Mouse (Mus musculus) spleen, postnatal 14 days (tissue): ENCODE data around the gene Kcnma1.

ENCODE experiments used
- DNase-seq, 2 experiments: peaks; one replicate each; pipeline ENCODE4 v3.0.0; 2021 to 2022; ENCODE audit warnings: low spot score in 2 of 2

The Kcnma1 gene

GRCm38 (mm10) chr14:23688513-23688912 is 325.8 kb downstream of the Kcnma1 start:
- no peak for DNase-seq

- no peak for DNase-seq
These were observed 329.7 kb downstream of the Kcnma1 start for GRCm38 (mm10) chr14:23684463-23685066.

- DNase-seq: no peak
These were observed 331.5 kb downstream of the Kcnma1 start for GRCm38 (mm10) chr14:23682758-23683157.

DNA sequence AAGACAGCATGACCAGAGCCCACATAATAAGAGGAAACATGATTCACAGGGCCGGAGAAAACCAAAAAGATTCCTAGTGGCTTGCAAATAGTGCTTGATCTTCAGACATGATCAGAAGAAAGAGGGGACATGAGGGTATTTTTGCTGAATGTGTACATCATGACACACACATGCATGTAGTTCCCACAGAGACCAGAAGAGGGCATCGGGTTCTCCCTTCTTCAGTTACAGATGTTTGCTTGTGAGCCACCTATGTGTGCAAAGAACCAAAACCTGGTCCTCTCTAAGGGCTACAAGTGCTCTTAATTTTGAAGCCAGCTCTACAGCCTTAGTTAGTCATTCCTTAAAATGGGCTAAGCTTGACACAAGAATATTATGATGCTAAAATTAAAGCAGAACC is 334.9 kb downstream of the Kcnma1 start:
- no peak for DNase-seq

- DNase-seq: no peak
These were observed 347.9 kb downstream of the Kcnma1 start for GRCm38 (mm10) chr14:23666420-23666819.

- no peak for DNase-seq
These were observed 362.6 kb downstream of the Kcnma1 start for GRCm38 (mm10) chr14:23651682-23652081.

GRCm38 (mm10) chr14:23650126-23650525 is 364.2 kb downstream of the Kcnma1 start:
- DNase-seq: no peak

DNA sequence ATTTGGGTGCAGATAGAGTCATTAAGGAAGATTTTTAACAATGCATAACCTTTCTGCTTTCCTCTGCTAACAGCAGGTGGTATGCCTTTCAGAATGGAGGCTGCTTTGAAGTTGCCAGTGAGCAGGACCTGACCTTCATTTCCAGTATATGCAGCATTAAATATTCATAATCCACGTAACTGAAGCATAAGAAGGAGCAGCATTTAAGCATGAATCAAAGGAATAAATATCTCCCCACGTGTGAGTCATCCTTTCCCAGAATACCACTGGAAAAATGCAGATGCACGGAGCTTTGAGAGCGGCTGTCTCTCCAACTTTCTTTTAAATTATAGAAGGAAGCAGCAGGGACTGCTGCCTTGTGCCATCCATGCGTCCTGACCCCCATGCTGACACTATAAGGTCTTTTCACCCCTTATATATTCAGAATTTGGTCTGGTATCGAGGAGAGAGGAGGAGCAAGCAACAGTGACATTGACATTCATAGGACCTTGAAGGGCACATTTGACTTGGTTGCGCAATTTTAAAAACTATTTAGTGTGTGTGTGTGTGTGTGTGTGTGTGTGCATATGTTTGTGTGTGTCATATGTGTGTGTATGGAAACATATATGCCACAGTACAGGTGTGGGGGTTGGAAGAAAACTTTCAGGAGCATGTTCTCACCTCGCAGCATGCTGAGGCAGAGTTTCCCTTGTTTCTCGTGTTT is 368.8 kb downstream of the Kcnma1 start:
- no peak for DNase-seq

DNA sequence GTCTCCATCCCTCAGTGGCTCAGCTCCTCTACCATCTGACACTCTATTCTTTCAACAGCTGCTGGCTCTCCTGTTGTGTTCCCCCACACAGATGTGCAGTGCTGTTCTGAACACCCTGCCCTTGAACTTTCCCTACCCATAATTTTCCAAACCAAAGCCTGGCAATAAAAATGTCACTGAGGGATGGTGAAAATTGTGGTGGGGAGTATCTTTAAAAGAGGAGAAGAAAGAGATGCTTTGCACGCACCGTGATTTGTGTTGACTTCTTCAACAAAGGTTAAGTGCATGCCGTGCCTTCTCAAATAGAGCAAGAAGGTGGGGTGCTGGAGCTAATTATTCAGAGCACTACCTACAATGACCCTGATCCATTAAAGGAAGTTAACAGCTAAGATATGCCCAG is 371.1 kb downstream of the Kcnma1 start:
- DNase-seq: no peak

GRCm38 (mm10) chr14:23640665-23641064 is 373.6 kb downstream of the Kcnma1 start:
- no peak for DNase-seq

DNA sequence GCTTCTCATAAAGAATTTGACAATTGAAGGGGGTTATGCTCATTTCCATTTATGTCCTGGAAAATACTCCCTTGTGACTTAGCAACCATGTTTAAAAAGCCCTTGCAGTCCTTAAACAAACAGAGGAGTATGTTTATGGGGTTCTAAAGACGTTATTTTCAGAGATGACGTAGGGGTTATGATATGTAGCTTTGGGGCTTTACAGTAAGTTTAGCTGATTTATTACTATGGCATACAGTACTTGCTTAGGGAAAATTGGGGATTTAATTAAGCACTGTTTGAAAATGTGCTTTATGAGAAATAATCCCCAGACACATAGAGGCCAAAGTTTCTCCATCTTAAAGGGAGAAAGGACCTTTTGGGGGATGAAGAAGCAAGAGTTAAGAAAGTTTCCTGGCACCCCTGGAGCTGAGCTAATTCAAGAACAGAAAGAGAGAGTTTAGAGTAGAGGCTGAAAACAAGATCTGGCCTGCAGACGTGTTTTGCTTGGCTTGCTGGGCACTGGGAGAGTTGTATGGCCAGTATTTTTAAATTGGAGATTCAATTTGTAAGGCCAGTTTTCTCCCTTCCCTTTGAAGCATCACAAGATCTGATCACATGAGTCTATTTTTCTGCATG is 376.1 kb downstream of the Kcnma1 start:
- DNase-seq: no peak

GRCm38 (mm10) chr14:23635903-23636302 is 378.4 kb downstream of the Kcnma1 start:
- no peak for DNase-seq

- DNase-seq: no peak
These were observed 381.2 kb downstream of the Kcnma1 start for GRCm38 (mm10) chr14:23633011-23633595.

DNA sequence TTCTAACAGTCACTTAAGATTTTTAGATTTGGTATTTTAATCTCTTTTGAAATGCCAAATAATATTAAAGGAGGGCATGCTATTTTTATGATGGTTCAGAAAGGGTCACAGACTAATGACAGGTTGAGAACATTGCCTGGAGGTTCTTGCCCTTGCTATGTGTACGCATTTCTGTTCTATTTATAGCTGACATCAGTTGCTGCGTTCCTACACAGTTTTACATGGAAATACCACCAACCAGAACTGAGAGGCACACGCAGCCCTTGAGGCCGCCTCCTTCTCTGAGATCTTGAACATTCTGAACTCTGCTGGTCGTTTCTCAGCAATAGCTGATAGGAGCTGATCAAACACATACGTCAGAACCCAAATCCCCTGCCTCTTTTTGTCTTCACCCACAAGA is 387.4 kb downstream of the Kcnma1 start:
- no peak for DNase-seq

DNA sequence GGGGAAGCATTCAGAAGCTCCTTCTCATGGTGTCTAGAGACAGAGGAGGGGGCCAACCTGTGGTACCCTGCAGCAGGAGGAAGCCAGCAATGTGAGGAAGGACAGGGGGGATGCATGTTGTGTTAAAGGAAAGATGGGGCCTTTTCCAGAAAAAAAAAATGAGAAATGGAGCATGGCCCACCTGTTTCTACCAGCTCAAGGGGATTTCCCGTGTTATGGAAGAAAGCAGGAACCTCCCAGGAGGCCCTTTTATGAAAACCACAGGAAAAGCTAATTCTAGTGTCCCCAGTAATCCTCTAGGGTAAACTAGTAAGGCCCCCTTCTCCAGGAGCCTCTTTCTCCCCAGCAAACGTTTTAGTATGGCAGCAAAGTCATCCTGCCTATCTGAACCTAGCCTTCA is 388.2 kb downstream of the Kcnma1 start:
- no peak for DNase-seq

- DNase-seq: no peak
These were observed 388.9 kb downstream of the Kcnma1 start for GRCm38 (mm10) chr14:23625436-23625835.

DNA sequence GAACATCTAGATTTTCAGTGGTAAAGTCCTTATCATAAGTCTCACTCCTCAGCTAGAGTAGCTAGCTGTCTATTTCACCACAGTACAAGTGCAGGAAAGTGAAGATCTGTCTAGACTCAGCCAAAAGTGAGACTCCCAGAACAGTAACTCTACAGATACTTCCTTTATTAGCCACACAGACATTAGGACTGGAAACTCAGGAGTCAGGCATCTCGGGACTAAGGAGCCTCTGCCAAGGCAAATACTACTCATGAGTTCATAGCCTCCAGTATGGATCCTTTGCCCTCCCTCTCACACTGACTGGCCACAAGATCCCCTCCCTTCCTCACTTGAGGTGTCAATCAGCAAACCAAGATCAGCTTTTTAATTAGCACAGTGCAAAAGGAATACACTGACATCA is 389.8 kb downstream of the Kcnma1 start:
- DNase-seq: no peak

DNA sequence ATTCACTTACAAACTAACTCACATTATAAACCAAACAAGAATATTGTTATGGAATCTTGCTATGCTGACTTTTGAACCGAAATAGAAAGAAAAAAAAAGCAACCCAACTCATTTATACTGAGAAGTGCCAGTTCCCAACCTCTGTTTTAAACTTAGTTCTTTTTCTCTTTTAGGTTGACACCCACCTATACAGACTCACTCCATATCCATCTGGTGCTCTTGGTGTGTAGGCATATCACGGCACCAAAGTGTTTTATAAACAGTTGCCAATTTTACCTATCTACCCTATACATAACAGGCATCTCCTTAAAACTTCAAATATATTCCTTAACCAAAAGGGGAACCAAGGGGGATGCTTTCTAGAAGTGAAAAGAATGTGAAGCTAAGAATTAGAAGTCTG is 393.6 kb downstream of the Kcnma1 start:
- DNase-seq: no peak

- DNase-seq: no peak
These were observed 395.3 kb downstream of the Kcnma1 start for GRCm38 (mm10) chr14:23618973-23619372.

GRCm38 (mm10) chr14:23618081-23618480 is 396.2 kb downstream of the Kcnma1 start:
- DNase-seq: no peak

- no peak for DNase-seq
These were observed 404.2 kb downstream of the Kcnma1 start for GRCm38 (mm10) chr14:23610054-23610453.

DNA sequence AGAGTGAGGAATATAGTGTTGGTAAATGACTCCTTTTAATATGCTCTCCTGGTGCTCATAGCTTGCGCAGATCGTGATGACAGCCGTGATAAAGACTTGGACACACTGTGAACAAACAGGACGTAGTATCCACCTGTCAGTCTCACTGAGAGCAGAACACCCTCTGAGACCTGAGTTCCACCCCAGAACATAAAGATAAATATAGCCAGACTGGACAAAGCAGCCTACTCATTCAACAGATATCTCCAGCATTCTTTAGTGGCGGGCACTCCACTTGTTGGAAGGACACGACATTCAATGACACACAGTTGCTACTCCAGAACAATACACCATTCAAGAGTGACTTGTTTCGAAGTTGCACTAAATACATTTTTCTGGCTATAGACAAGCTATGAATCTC is 408.6 kb downstream of the Kcnma1 start:
- no peak for DNase-seq

DNA sequence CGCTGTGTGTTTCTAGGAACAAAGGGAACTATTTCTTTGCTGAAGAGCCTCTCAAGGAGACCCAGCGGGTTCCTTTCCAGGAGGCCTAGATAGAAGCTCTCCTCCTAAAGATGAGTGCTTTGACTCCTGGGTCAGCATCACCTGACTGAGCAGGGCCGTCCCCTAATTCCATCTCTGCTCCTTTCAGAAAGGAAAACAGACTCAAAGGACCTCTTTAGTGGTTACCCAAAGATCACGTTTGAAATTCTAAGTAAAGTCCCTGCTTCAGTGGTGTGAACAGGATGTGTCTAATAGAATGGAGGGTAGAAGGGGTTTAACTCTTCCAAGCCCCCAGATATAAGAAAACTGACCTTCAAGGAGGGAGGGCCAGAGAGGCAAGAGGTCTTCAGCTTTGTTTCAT is 411.4 kb downstream of the Kcnma1 start:
- no peak for DNase-seq
